In the genomic region with DNA sequence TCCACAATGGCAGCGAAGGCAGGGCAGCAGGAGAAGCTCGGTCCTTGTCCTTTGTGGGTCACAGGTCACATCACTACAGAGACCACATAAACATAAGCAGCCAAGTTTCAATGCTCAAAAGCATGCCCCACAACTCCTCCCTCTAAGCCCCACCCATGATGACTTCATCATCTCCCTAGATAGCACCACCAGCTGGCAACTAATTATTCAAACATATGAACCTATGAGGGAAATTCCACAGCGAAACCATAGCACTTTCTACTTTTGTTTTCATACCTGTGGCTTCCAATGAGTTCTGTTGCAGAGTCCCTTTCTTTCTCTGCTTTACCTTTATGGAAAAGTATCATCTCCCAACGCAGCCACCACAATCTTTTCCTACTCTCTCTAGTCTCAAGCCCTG, we compare ENCODE assay signal across 28 mouse cellular contexts.
"Had no signal": no experiment of that assay in that cellular context is flagged by ENCODE, and none has a peak within 500 bp of the region (broad histone marks: within the 10 kb centered on the region; RNA-seq: fewer than 3 reads in every experiment).

No protein-coding gene starts in this region.

- H3K4me2 ChIP-seq: embryonic facial prominence, embryonic 12.5 days; embryonic facial prominence, embryonic 13.5 days; embryonic facial prominence, embryonic 15.5 days; forebrain, embryonic 12.5 days; forebrain, embryonic 13.5 days; forebrain, embryonic 15.5 days had no signal

- H3K4me3 ChIP-seq: embryonic facial prominence, embryonic 10.5 days; embryonic facial prominence, embryonic 12.5 days; embryonic facial prominence, embryonic 13.5 days; embryonic facial prominence, embryonic 15.5 days; erythroblast, embryonic 14.5 days; forebrain, embryonic 10.5 days; forebrain, embryonic 12.5 days; forebrain, embryonic 13.5 days; forebrain, embryonic 15.5 days; gastrocnemius, adult 2 months; heart, adult 2 months had no signal

- ATAC-seq: forebrain, embryonic 13.5 days; forebrain, embryonic 14.5 days; forebrain, embryonic 15.5 days; forebrain, embryonic 16.5 days; forebrain, postnatal 0 days had no signal

- H3K9me3 ChIP-seq: embryonic facial prominence, embryonic 10.5 days; embryonic facial prominence, embryonic 12.5 days; embryonic facial prominence, embryonic 13.5 days; embryonic facial prominence, embryonic 15.5 days; forebrain, embryonic 10.5 days; forebrain, embryonic 12.5 days; forebrain, embryonic 13.5 days; forebrain, embryonic 15.5 days had no signal

- H3K9ac ChIP-seq: embryonic facial prominence, embryonic 12.5 days; embryonic facial prominence, embryonic 13.5 days; embryonic facial prominence, embryonic 15.5 days; forebrain, embryonic 12.5 days; forebrain, embryonic 13.5 days; forebrain, embryonic 15.5 days; forebrain, postnatal 0 days had no signal

- H3K27me3 ChIP-seq: embryonic facial prominence, embryonic 12.5 days; embryonic facial prominence, embryonic 13.5 days; embryonic facial prominence, embryonic 15.5 days; forebrain, embryonic 12.5 days; forebrain, embryonic 13.5 days; forebrain, embryonic 15.5 days had no signal

- H3K27ac ChIP-seq: embryonic facial prominence, embryonic 10.5 days; embryonic facial prominence, embryonic 12.5 days; embryonic facial prominence, embryonic 13.5 days; embryonic facial prominence, embryonic 15.5 days; forebrain, embryonic 10.5 days; forebrain, embryonic 12.5 days; forebrain, embryonic 13.5 days; forebrain, embryonic 15.5 days; gastrocnemius, adult 2 months; heart, adult 2 months had no signal

- DNase-seq: cerebellum, adult 8-10 months; cerebellum, adult 9-10 months; cerebellum, adult 9-11 months; cerebellum, postnatal 10 days; cerebellum, postnatal 14 days; cerebellum, postnatal 25 days; cerebellum, postnatal 36 days; embryo, embryonic 11 days; forebrain, postnatal 0 days; gastrocnemius, adult 2 months; gastrocnemius, postnatal 10 days; gastrocnemius, postnatal 14 days; gastrocnemius, postnatal 25 days; gastrocnemius, postnatal 36 days; heart, adult 11 months; heart, adult 18-20 months; heart, adult 2 months had no signal

- H3K4me1 ChIP-seq: embryonic facial prominence, embryonic 10.5 days; embryonic facial prominence, embryonic 12.5 days; embryonic facial prominence, embryonic 13.5 days; embryonic facial prominence, embryonic 15.5 days; forebrain, embryonic 10.5 days; forebrain, embryonic 12.5 days; forebrain, embryonic 13.5 days had no signal

- H3K36me3 ChIP-seq: embryonic facial prominence, embryonic 10.5 days; embryonic facial prominence, embryonic 12.5 days; embryonic facial prominence, embryonic 13.5 days; embryonic facial prominence, embryonic 15.5 days; forebrain, embryonic 10.5 days; forebrain, embryonic 12.5 days; forebrain, embryonic 15.5 days had no signal
